Mouse (Mus musculus) lung, embryonic 16.5 days (tissue): Measurements from ENCODE around the gene Aldh1a1. TPM values are rescaled to one million over a fixed set of nuclear protein-coding genes. Genes with fewer than 3 reads are reported as not detected.
"Not testable (repeated sequence)": the region's sequence is repeated elsewhere in the genome, so short reads cannot be mapped to it uniquely, and the experiment has no call there.

Experiments
- ATAC-seq: fragments of 200-750 bp; cut with Nextera tagmentation; 2 replicates; pipeline ENCODE4 v1.8.0; 2017; ENCODE audit warnings: low read depth, mild to moderate bottlenecking, moderate library complexity
- H3K27ac ChIP-seq: fragments of 300-500 bp; sonication (generic); 2 replicates; pipeline ENCODE4 v1.5.1; 2014; ENCODE audit warnings: mild to moderate bottlenecking, control low read depth, low read length
- H3K27me3 ChIP-seq: fragments of 300-500 bp; sonication (generic); 2 replicates; pipeline ENCODE4 v1.6.1; 2014; ENCODE audit warnings: low read depth, low read length, mixed read lengths; ENCODE audit not compliant: control insufficient read depth, insufficient read depth
- H3K36me3 ChIP-seq: fragments of 300-500 bp; sonication (generic); 2 replicates; pipeline ENCODE4 v1.6.1; 2014; ENCODE audit warnings: low read length; ENCODE audit not compliant: control insufficient read depth, insufficient read depth
- H3K4me1 ChIP-seq: fragments of 300-500 bp; sonication (generic); replicated peaks from 2 replicates; pipeline ENCODE4 v1.6.1; 2014; ENCODE audit warnings: low read length, mixed read lengths; ENCODE audit not compliant: control insufficient read depth, insufficient read depth
- H3K4me2 ChIP-seq: fragments of 300-500 bp; sonication (generic); 2 replicates; pipeline ENCODE4 v1.6.1; 2014; ENCODE audit warnings: low read depth, low read length, control low read depth
- H3K4me3 ChIP-seq: fragments of 300-500 bp; sonication (generic); 2 replicates; pipeline ENCODE4 v1.5.1; 2014; ENCODE audit warnings: mild to moderate bottlenecking, low read length, control low read depth
- H3K9ac ChIP-seq: fragments of 300-500 bp; sonication (generic); 2 replicates; pipeline ENCODE4 v1.6.1; 2014; ENCODE audit warnings: low read length, control low read depth
- H3K9me3 ChIP-seq: fragments of 300-500 bp; sonication (generic); 2 replicates; pipeline ENCODE4 v1.6.1; 2016; ENCODE audit warnings: low read length; ENCODE audit not compliant: control insufficient read depth
- WGBS: fragments of 180-500 bp; shearing (Covaris S2); extraction: QIAGEN DNeasy Blood & Tissue Kit; methylation state at CpG from one replicate; pipeline ENCODE4 v1.1.7; 2014; 5-methylcytosine and 5-hydroxymethylcytosine counted together
- polyA plus RNA-seq: library from polyadenylated mRNA; unstranded; fragments of >200 nt; fragmentation: Nextera tagmentation; extraction: Ambion mirVana; gene quantifications from 2 replicates; pipeline ENCODE4 v1.2.1, GENCODE M21; 2015

The Aldh1a1 gene
- polyA plus RNA-seq, 1 experiment from 2014 or later, result 28.1 TPM

DNA sequence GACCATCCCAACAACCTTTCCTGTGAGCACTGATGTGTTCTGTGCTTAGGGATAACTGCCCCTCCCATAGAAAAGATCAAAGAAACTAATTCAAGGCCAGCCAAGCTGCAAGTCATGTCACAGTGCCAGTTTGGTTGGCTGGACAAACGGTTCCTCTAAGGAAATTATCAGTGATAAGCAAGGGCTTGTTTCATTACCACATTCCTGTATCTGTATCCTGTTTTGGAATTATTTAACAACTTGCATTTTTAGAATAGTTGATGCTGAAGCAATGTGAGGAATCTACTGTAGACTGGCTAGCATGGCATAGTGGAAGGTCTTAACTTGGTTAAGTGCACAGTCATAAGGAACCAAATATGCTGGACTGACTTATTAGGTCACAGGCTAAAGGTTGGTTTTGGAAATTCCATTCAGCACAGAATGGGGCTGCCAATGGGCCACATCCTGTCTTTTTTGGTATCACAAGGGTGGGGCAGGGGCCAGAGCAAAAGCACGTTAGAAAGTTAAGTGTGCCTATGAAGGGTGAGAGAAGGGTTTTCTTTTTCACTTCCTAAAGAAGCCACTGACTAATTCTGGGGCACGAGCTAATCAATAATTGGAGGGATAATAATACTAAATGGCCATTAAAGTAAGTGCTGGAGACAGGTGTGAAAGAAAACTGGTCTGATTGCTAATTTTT is 121.9 kb downstream of the Aldh1a1 start:
- WGBS, result 37% methylated on average over 3 of the region's 3 CpGs
- Histone ChIP-seq H3K27ac (no peak overlapping the region), H3K4me2 (no peak overlapping the region), H3K9me3 (no peaks in the 10 kb centered on the region), H3K27me3 (no peaks in the 10 kb centered on the region), H3K4me3 (no peak overlapping the region), H3K4me1 (no peaks in the 10 kb centered on the region), H3K9ac (no peak overlapping the region), H3K36me3 (no peaks in the 10 kb centered on the region)
- no peak for ATAC-seq

DNA sequence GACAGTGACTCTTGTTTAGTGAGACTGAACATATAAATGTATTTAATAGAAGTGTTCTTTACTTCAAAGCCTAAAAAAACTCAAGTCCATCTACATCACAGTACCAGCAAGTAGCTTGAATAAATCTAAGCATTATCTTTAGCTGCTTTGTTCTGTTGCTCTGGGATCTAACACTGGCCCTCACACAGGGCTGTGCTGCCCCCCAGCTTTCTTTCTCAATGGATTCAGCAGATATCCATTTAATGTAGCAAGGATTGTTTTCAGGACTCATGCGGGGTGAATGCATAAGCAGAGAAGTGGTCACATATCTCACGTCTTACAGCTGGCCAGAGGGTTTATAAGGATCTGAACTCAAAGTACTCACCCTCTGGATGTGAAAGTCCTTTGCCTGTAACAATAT is 129.9 kb downstream of the Aldh1a1 start:
- Histone ChIP-seq H3K4me1 (no peaks in the 10 kb centered on the region), H3K9ac (no peak overlapping the region), H3K9me3 (no peaks in the 10 kb centered on the region), H3K4me2 (no peak overlapping the region), H3K36me3 (no peaks in the 10 kb centered on the region), H3K27me3 (no peaks in the 10 kb centered on the region), H3K4me3 (no peak overlapping the region), H3K27ac (no peak overlapping the region)
- no peak for ATAC-seq
- WGBS, result 71% methylated on average over 2 of the region's 2 CpGs

DNA sequence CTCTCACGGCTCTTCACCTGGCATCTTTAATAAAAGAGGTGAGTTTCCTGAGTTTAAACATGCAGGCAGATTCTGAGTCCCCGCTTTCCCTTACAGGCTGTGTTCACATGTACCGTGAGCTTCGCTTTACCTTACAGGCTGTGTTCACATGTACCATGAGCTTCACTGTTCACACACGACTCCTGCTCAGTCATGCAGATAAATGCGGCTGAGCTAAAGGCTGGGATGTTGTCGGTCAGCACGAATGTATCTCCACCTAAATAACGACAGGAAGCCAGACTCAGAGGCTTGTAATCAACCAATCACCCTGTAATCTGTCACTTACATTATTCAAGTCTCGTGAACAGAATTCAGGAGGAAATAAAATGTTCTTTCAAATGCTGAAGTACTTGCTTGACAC is 130.9 kb downstream of the Aldh1a1 start:
- no peaks in the 10 kb centered on the region for H3K27me3 ChIP-seq
- no peak overlapping the region for H3K27ac ChIP-seq
- no peak overlapping the region for H3K4me3 ChIP-seq
- no peaks in the 10 kb centered on the region for H3K9me3 ChIP-seq
- no peak overlapping the region for H3K9ac ChIP-seq
- no peak overlapping the region for H3K4me2 ChIP-seq
- H3K36me3 ChIP-seq, result no peaks in the 10 kb centered on the region
- no peak for ATAC-seq
- WGBS, result 70% methylated on average over 10 of the region's 10 CpGs
- H3K4me1 ChIP-seq, result no peaks in the 10 kb centered on the region

DNA sequence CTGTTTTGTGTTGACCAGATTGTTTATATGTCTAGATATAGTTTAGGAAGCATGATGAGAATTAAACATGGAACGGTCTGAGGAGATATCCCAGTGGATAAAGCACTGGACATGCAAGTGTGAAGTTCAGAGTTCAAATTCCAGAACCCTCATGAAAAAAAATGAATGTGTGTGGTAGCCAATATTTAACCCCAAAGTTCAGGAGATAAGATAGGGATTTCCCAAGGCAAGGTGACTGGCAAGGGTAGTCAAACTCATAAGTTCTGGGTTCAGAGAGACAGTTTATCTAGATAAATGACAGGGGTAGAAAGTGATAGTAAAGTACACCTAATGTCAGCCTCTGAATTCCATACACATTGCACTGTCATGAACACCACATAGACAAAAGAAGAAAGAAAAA is 138.5 kb downstream of the Aldh1a1 start:
- no peak overlapping the region for H3K9ac ChIP-seq
- ATAC-seq, result no peak
- no peaks in the 10 kb centered on the region for H3K27me3 ChIP-seq
- no peak overlapping the region for H3K4me2 ChIP-seq
- H3K4me1 ChIP-seq, result no peaks in the 10 kb centered on the region
- H3K36me3 ChIP-seq, result no peaks in the 10 kb centered on the region
- no peaks in the 10 kb centered on the region for H3K9me3 ChIP-seq
- H3K27ac ChIP-seq, result no peak overlapping the region
- 22% methylated on average over 1 of the region's 1 CpGs for WGBS
- no peak overlapping the region for H3K4me3 ChIP-seq

- no peak for ATAC-seq
- H3K27ac ChIP-seq, result no peak overlapping the region
- WGBS, result 57% methylated on average over 12 of the region's 12 CpGs
These were observed 141.6 kb downstream of the Aldh1a1 start for GRCm38 (mm10) chr19:20633876-20634691.

GRCm38 (mm10) chr19:20644346-20644745 is 151.8 kb downstream of the Aldh1a1 start:
- Histone ChIP-seq H3K4me2 (no peak overlapping the region), H3K4me3 (no peak overlapping the region), H3K9ac (no peak overlapping the region), H3K4me1 (no peaks in the 10 kb centered on the region), H3K9me3 (no peaks in the 10 kb centered on the region), H3K36me3 (no peaks in the 10 kb centered on the region), H3K27ac (no peak overlapping the region), H3K27me3 (no peaks in the 10 kb centered on the region)
- WGBS, result 60% methylated on average over 3 of the region's 3 CpGs
- ATAC-seq, result no peak

More at GRCm38 (mm10) chr19:20633876-20634691, 141.6 kb downstream of the Aldh1a1 start:
- Histone ChIP-seq H3K4me2 (no peak overlapping the region), H3K9ac (no peak overlapping the region), H3K36me3 (no peaks in the 10 kb centered on the region), H3K4me3 (no peak overlapping the region), H3K9me3 (no peaks in the 10 kb centered on the region), H3K27me3 (no peaks in the 10 kb centered on the region), H3K4me1 (no peaks in the 10 kb centered on the region)

- H3K27me3 ChIP-seq, H3K9me3 ChIP-seq, H3K4me1 ChIP-seq, H3K4me2 ChIP-seq, ATAC-seq, H3K36me3 ChIP-seq, H3K4me3 ChIP-seq, H3K27ac ChIP-seq, H3K9ac ChIP-seq: not testable (repeated sequence)
These were observed 155.0 kb downstream of the Aldh1a1 start for GRCm38 (mm10) chr19:20647496-20647895.

- Histone ChIP-seq H3K4me3 (no peak overlapping the region), H3K36me3 (no peaks in the 10 kb centered on the region), H3K4me2 (no peak overlapping the region), H3K9me3 (no peaks in the 10 kb centered on the region), H3K9ac (no peak overlapping the region), H3K4me1 (no peaks in the 10 kb centered on the region), H3K27ac (no peak overlapping the region), H3K27me3 (no peaks in the 10 kb centered on the region)
- WGBS, result 15% methylated on average over 2 of the region's 2 CpGs
- ATAC-seq, result no peak
These were observed 157.5 kb downstream of the Aldh1a1 start for GRCm38 (mm10) chr19:20650008-20650407.

GRCm38 (mm10) chr19:20653082-20653676 is 160.7 kb downstream of the Aldh1a1 start:
- no peaks in the 10 kb centered on the region for H3K27me3 ChIP-seq
- no peak for ATAC-seq
- no peak overlapping the region for H3K4me2 ChIP-seq

More at GRCm38 (mm10) chr19:20653082-20653676, 160.7 kb downstream of the Aldh1a1 start:
- no peak overlapping the region for H3K27ac ChIP-seq
- no peaks in the 10 kb centered on the region for H3K4me1 ChIP-seq
- H3K4me3 ChIP-seq, result no peak overlapping the region
- no peaks in the 10 kb centered on the region for H3K36me3 ChIP-seq
- H3K9me3 ChIP-seq, result no peaks in the 10 kb centered on the region
- WGBS, result 71% methylated on average over 1 of the region's 1 CpGs
- H3K9ac ChIP-seq, result no peak overlapping the region
